Mouse (Mus musculus): ENCODE measurements around the gene Tceanc. TPM values are rescaled to one million over a fixed set of nuclear protein-coding genes. Genes with fewer than 3 reads are reported as not detected.
"Not testable (repeated sequence)": the region's sequence is repeated elsewhere in the genome, so short reads cannot be mapped to it uniquely, and the experiment has no call there.

Gene Tceanc
- polyA plus RNA-seq, 1 experiment from 2014 or later: 5.9 TPM

GRCm38 (mm10) chrX:166516631-166517030 lies 1.7 kb downstream of the Tceanc start:
- Histone ChIP-seq H3K36me3 (no peaks in the 10 kb centered on the region), H3K9me3 (no peaks in the 10 kb centered on the region), H3K4me1 (replicated peaks) (no peaks in the 10 kb centered on the region), H3K9ac (no peak overlapping the region), H3K27ac (no peak overlapping the region), H3K4me3 (replicated peaks) (no peak overlapping the region), H3K27me3 (replicated peaks) (no peaks in the 10 kb centered on the region), H3K4me2 (replicated peaks) (no peak overlapping the region)
- ATAC-seq: no peak
- 88% methylated on average over 1 of the region's 1 CpGs for WGBS

- Histone ChIP-seq H3K9ac (no peak overlapping the region), H3K27ac (no peak overlapping the region), H3K4me1 (replicated peaks) (no peaks in the 10 kb centered on the region), H3K9me3 (no peaks in the 10 kb centered on the region), H3K4me3 (replicated peaks) (no peak overlapping the region), H3K4me2 (replicated peaks) (no peak overlapping the region), H3K27me3 (replicated peaks) (no peaks in the 10 kb centered on the region), H3K36me3 (no peaks in the 10 kb centered on the region)
- 89% methylated on average over 3 of the region's 3 CpGs for WGBS
- ATAC-seq: no peak
Observed at GRCm38 (mm10) chrX:166515923-166516322, 2.4 kb downstream of the Tceanc start.

GRCm38 (mm10) chrX:166514035-166514434 lies 4.3 kb downstream of the Tceanc start:
- H3K27ac ChIP-seq; H3K4me1 ChIP-seq (replicated peaks); H3K36me3 ChIP-seq; H3K9me3 ChIP-seq; H3K27me3 ChIP-seq (replicated peaks); H3K9ac ChIP-seq; H3K4me3 ChIP-seq (replicated peaks); ATAC-seq: not testable (repeated sequence)
- H3K4me2 ChIP-seq (replicated peaks): peak overlapping the region; percentile 22; the same call in 1 of the 2 replicates
- WGBS: 30% methylated on average over 12 of the region's 12 CpGs

- Histone ChIP-seq H3K4me2 (replicated peaks) (no peak overlapping the region), H3K36me3 (no peaks in the 10 kb centered on the region), H3K9ac (no peak overlapping the region), H3K4me3 (replicated peaks) (no peak overlapping the region), H3K4me1 (replicated peaks) (no peaks in the 10 kb centered on the region), H3K9me3 (no peaks in the 10 kb centered on the region), H3K27ac (no peak overlapping the region), H3K27me3 (replicated peaks) (no peaks in the 10 kb centered on the region)
- 98% methylated on average over 4 of the region's 4 CpGs for WGBS
- no peak for ATAC-seq
Observed at GRCm38 (mm10) chrX:166512071-166512470, 6.3 kb downstream of the Tceanc start.

- H3K27ac ChIP-seq: no peak overlapping the region
- H3K9me3 ChIP-seq: no peaks in the 10 kb centered on the region
- no peak overlapping the region for H3K4me3 ChIP-seq (replicated peaks)
- no peaks in the 10 kb centered on the region for H3K4me1 ChIP-seq (replicated peaks)
- H3K4me2 ChIP-seq (replicated peaks): no peak overlapping the region
- no peak for ATAC-seq
- H3K27me3 ChIP-seq (replicated peaks): no peaks in the 10 kb centered on the region
- H3K9ac ChIP-seq: no peak overlapping the region
- no peaks in the 10 kb centered on the region for H3K36me3 ChIP-seq
Observed at GRCm38 (mm10) chrX:166511107-166511506, 7.3 kb downstream of the Tceanc start.

GRCm38 (mm10) chrX:166509761-166510738 lies 8.3 kb downstream of the Tceanc start:
- H3K4me2 ChIP-seq (replicated peaks): peak overlapping the region; percentile 48
- H3K27ac ChIP-seq: peak overlapping the region; percentile 97
- H3K9ac ChIP-seq: peak overlapping the region; percentile 65
- 19% methylated on average over 65 of the region's 65 CpGs for WGBS
- no peaks in the 10 kb centered on the region for H3K9me3 ChIP-seq
- peak; percentile 99 for ATAC-seq
- no peaks in the 10 kb centered on the region for H3K4me1 ChIP-seq (replicated peaks)
- no peaks in the 10 kb centered on the region for H3K36me3 ChIP-seq
- no peaks in the 10 kb centered on the region for H3K27me3 ChIP-seq (replicated peaks)
- H3K4me3 ChIP-seq (replicated peaks): peak overlapping the region; percentile 50

GRCm38 (mm10) chrX:166504421-166504820 lies 13.9 kb downstream of the Tceanc start:
- H3K4me1 ChIP-seq (replicated peaks): no peaks in the 10 kb centered on the region
- no peak overlapping the region for H3K4me3 ChIP-seq (replicated peaks)
- no peaks in the 10 kb centered on the region for H3K36me3 ChIP-seq
- H3K9me3 ChIP-seq: no peaks in the 10 kb centered on the region
- H3K9ac ChIP-seq: no peak overlapping the region
- no peak overlapping the region for H3K4me2 ChIP-seq (replicated peaks)
- H3K27me3 ChIP-seq (replicated peaks): no peaks in the 10 kb centered on the region
- no peak overlapping the region for H3K27ac ChIP-seq
- no peak for ATAC-seq
- 52% methylated on average over 2 of the region's 2 CpGs for WGBS

GRCm38 (mm10) chrX:166499496-166500190 lies 18.7 kb downstream of the Tceanc start:
- H3K4me3 ChIP-seq (replicated peaks): no peak overlapping the region
- no peaks in the 10 kb centered on the region for H3K36me3 ChIP-seq
- ATAC-seq: no peak
- H3K9ac ChIP-seq: no peak overlapping the region
- H3K27ac ChIP-seq: no peak overlapping the region
- no peaks in the 10 kb centered on the region for H3K9me3 ChIP-seq
- 84% methylated on average over 1 of the region's 1 CpGs for WGBS
- no peak overlapping the region for H3K4me2 ChIP-seq (replicated peaks)
- H3K4me1 ChIP-seq (replicated peaks): no peaks in the 10 kb centered on the region
- no peaks in the 10 kb centered on the region for H3K27me3 ChIP-seq (replicated peaks)

GRCm38 (mm10) chrX:166497771-166498170 lies 20.6 kb downstream of the Tceanc start:
- Histone ChIP-seq H3K27ac (no peak overlapping the region), H3K9ac (no peak overlapping the region), H3K9me3 (no peaks in the 10 kb centered on the region), H3K4me1 (replicated peaks) (no peaks in the 10 kb centered on the region), H3K36me3 (no peaks in the 10 kb centered on the region), H3K4me3 (replicated peaks) (no peak overlapping the region), H3K4me2 (replicated peaks) (no peak overlapping the region), H3K27me3 (replicated peaks) (no peaks in the 10 kb centered on the region)
- ATAC-seq: no peak
- 73% methylated on average over 4 of the region's 4 CpGs for WGBS

GRCm38 (mm10) chrX:166495052-166495451 lies 23.3 kb downstream of the Tceanc start:
- H3K9ac ChIP-seq: no peak overlapping the region
- no peaks in the 10 kb centered on the region for H3K27me3 ChIP-seq (replicated peaks)
- no peak overlapping the region for H3K27ac ChIP-seq
- H3K4me2 ChIP-seq (replicated peaks): no peak overlapping the region
- 94% methylated on average over 2 of the region's 2 CpGs for WGBS
- no peak overlapping the region for H3K4me3 ChIP-seq (replicated peaks)
- H3K36me3 ChIP-seq: no peaks in the 10 kb centered on the region
- H3K4me1 ChIP-seq (replicated peaks): no peaks in the 10 kb centered on the region
- ATAC-seq: no peak
- H3K9me3 ChIP-seq: no peaks in the 10 kb centered on the region

GRCm38 (mm10) chrX:166479365-166479983 lies 38.9 kb downstream of the Tceanc start, which contains the start of gene Rab9:
Gene Rab9, minus strand, starts transcription at chrX:166479867.
- Histone ChIP-seq H3K4me1 (replicated peaks) (no peaks in the 10 kb centered on the region), H3K4me3 (replicated peaks) (peak within 1 kb of the TSS; percentile 54), H3K9ac (peak within 1 kb of the TSS; percentile 64), H3K4me2 (replicated peaks) (peak within 1 kb of the TSS; percentile 53), H3K27ac (peak within 1 kb of the TSS; percentile 75), H3K27me3 (replicated peaks) (no peaks in the 10 kb centered on the region), H3K9me3 (no peaks in the 10 kb centered on the region), H3K36me3 (no peaks in the 10 kb centered on the region)
- peak; percentile 98 for ATAC-seq
- 19% methylated on average over 40 of the region's 41 CpGs for WGBS

Data from intestine, embryonic 15.5 days (tissue).